Mouse (Mus musculus) urinary bladder, postnatal 36 days (tissue): ENCODE data around the gene Slc19a1.

ENCODE experiments used
- DNase-seq, 2 experiments: peaks; one replicate each; pipeline ENCODE4 v3.0.0; 2022; ENCODE audit warnings: low spot score in 2 of 2, mixed read lengths in 1 of 2

The Slc19a1 gene

DNA sequence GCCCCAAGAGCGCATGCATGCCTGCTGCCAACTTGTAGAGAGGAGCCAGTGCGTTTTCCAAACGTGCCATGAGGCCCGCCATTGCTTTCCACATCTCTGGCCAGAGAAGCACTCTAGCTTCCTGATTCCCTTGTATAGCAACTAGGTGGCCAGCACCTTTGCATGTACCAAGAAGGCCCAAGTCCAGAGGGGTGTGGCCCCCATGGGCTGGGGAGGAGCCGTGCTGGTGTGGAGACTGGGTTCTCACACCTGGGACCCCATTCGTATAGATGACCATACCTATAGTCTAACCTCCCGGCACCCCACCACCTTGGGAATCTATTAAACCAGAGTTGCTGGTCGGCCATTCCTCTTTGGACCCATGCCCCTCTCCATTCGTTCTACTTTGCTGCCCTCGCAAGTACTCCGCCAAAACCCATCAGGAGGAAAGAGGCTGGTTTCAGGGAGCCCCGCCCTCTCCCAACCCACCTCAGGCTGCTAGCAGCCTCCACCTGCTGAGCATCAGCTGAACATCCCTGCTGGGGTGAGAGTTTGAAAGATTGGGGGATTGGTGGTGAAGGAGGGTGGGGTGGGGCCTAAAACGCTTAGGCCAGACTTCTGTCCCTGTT, at the start of gene Slc19a1:
TSS of gene Slc19a1 (plus strand) at position 474 of the 608 bp plus-strand sequence.
- DNase-seq, result no peak

DNA sequence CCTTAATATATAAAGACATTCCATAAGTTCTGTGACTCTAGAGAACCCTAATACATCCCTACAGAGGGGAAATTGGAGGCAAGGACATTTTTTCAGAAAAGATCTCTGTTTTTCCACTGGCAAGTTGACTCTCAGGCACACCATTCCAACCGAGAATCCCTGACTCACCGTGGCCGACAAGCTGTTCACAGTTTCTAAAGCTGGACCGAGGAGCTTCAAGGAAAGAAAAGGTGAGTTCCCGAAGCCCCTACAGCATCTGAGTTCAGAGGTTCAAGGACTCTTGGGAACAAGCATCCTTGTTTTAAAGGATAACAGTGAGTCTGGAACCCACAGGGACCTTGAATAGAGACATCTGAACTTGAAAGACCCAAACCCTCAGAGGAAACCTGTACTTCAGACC, 43.5 kb upstream of the Slc19a1 start:
- no peak for DNase-seq

DNA sequence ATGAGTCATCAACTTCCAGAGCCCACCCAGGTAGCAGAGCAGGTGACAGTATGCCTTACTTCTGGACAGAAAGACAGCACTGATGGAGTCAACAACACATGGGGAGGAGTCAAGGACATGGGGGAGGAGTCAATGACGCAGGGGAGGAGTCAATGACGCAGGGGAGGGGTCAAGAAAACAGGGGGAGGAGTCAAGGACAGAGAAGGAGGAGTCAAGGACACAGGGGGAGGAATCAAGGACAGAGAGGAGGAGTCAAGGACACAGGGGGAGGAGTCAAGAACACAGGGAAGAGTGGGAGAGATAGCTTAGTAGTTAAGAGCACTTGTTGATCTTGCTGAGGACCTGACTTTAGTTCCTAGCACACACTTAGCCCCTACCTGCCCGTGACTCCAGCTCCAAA, 39.6 kb upstream of the Slc19a1 start:
- no peak for DNase-seq

DNA sequence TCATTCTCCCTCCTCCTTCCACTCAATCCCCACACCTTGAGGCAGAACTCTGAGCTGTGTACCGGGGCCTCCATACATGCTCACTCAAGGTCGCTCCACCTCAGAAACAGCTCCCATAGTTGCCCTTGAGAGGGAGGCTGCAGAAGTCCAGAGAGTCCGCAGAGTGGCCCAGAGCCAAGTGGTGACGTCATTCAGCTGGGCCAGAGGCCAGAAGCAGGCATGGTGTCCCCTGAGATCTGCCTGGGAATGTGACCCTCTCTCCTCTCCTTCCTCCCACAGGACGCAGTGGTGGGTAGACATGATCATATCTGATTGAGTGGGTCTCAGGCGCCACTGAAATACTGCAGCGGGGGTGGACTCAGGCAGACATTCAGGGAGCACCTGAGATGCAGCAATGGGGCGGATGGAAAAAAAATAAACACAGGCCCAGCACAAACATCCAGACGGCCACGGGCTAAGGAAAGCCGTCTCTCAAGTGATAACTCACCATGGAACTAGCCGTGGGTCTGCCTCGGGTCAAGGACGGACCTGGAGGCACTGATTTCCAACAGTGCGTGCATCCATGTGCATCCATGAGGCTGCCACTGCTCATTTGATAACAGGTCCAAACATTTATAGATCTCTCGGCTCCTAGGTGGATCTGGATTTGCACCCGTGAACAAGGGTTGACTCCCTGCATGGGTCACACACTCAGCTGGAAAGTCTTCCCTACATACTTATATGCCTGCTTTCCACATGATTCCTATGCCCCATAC, 34.1 kb upstream of the Slc19a1 start:
- DNase-seq, result peak in 1 of 2 experiments; percentile 53

DNA sequence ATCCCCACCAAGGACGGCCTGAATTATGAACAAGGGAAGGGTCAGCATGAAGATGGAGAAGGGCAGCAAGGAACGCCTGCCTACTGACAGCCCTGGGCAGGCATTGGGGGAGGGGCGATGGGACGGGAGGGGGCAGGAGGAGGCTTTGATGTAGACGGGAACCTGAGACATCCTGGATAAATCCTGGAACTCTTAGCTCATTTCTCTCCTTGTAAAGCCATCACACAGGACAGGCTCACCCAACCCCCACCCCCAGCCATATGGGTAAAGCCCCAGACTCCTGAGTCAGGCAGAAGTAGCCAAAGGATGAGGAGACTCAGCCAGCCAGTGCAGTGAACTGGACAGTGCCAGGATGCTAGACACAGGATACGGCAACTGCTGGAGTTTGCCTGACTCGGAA, 27.1 kb upstream of the Slc19a1 start:
- no peak for DNase-seq

DNA sequence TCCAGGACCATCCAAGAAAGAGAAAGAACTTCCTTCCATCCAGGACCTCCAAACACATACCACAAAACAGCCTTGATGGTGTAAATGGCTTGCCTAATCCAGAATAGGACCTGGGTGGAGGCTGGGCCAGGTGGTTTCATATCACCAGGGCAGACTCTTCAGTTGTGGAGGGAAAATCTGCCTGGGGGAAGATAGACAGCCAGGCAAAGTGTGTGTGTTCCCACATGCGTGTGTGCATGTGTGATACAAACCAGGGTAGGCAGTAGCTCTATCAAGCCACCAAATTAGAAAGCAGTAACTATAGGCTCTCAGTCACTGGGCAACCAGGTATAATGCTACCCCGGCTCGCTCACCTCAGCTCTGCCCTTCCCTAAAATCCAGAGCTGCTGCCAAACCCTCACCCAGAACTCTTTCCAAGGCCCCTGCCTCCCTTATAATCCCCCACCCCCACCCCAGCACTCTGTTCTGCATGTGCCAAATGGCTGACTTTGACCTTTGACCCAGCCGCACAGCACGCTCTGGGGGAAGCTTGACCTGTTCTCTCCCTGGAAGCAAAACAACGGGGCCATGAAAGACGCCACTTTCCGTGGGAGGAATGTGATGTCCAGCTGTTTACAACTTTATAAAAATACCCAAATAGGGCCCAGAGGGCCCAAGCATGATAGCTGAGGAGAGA, 24.5 kb upstream of the Slc19a1 start:
- no peak for DNase-seq

DNA sequence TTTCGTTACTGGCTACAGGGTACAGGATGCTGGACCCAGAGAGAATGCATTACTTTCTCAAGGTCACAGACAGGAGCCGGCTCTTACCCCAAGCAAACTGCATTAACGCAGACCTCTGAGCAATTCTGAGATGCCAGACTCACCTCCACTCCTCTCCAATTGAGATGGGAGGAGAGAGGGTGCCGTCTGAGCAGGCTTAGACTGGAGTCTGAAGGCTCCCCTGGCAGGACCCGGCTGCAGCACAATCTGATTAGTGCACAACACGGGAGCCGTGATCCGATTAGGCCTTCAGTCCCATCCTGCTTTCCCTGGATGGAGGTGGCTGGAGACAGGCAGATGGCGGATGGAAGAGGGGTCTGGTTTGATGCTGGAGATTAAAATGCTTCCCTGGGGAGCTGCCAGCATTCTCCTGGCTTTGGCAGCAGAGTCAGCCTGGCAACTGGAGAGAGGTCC, 23.9 kb upstream of the Slc19a1 start:
- DNase-seq, result peak in 1 of 2 experiments; percentile 17

DNA sequence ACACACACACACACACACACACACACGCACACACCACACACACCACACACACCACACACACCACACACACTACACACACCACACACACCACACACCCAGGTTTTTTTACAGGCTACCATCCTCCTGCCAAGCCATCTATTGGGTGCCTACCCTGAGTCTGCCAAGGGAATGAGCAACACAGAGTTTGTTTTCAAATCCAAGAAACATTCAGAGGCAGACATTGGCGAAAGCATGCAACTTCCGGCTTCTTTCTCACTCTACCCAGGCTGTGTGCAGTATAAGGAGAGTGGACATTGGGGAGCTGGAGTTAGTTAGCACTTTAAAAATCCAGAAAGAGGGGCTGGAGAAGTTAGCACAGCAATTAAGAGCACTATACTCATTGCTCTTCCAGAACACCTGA, 23.3 kb upstream of the Slc19a1 start:
- no peak for DNase-seq

DNA sequence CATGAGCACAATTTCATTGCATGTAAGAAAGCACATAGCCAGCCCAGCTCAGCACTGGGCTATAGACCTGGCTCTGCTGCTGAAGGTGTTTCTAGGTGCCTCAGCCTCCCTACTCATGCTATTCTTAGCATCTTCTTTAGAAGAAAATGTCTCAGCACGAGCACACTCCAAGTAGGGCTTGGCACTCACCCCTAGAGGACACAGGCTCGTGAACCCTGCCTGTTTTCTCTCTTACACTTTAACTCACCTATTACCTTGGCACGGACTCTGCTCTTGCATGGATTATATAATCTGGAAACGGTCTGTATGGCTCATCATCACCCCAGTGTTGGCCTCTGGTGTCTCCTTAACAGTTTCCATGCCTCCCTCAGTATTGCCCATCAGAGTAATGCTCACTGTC, 20.4 kb upstream of the Slc19a1 start:
- no peak for DNase-seq

DNA sequence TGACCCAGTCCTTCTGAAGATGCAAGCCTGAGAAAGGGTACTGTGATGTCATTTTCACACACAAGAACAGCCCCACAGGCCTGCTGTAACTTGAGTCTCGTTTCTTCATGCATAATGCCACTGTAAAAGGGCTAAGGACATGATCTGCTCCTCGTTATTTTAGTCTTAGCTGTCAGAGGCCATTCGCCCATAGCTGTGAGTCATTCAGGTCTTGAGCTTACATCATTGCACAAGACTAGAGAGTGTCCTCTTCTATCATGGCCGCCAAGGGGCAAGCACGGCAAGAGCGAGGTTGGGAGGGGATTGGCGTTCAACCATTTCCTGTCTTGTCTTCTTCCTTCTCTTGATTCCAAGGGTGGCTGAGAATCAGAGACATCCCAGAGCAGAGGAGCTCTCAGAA, 16.0 kb upstream of the Slc19a1 start:
- no peak for DNase-seq

DNA sequence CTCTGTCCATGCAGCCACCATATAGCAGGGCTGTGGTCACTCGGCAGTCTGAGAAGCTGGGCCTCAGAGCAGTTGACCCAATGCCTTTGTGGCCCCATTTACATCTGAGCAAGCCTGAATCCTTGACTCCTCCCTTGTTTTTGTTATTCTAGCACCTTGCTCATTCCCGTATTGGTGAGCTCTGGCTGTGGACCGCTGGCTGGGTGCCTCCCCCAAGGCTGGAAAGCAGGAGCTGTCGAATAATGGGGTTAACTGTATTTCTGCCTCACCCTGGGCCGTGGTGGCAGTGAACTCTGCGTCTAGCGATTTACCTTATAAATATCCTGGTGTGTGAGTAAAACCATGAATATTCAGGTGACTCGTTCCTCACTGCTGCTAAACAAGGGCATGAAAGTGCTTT, 15.5 kb upstream of the Slc19a1 start:
- DNase-seq, result no peak

DNA sequence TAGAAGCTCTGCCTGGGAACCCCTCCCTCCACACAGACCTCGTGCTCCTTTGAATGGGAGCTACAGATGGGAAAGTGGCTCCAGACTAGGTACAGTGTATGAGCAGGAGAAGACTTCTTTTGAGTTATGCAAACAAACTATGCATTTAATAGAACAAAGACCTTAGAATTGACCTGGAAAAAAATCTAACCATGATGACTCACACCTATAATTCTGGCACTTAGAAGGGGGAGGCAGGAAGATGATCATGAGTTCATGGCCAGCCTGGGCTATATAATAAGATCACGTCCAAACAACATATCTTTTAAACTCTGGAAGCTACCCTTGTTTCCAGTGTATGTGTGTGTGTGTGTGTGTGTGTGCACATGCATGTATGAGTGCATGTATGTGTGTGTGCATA, 15.0 kb upstream of the Slc19a1 start:
- DNase-seq, result no peak

DNA sequence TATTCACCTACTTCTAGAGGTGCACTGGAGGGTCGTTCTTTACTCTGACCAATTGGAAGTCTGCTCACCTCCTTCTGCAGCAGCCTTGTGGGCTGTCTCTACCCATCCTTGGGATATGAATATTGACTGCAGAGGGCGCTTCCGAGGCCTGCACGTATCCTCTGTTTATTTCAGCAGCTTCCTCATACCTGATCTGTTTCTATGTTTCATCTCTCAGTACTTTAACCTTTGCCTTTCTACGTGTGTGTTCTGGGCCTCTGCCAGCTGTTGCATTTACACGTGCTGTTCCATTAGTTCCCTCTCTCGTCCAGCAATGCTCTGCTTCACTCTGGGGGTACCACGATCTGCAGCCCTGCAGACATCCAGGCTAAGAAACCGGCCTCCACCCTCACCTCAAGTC, 14.4 kb upstream of the Slc19a1 start:
- DNase-seq, result no peak

DNA sequence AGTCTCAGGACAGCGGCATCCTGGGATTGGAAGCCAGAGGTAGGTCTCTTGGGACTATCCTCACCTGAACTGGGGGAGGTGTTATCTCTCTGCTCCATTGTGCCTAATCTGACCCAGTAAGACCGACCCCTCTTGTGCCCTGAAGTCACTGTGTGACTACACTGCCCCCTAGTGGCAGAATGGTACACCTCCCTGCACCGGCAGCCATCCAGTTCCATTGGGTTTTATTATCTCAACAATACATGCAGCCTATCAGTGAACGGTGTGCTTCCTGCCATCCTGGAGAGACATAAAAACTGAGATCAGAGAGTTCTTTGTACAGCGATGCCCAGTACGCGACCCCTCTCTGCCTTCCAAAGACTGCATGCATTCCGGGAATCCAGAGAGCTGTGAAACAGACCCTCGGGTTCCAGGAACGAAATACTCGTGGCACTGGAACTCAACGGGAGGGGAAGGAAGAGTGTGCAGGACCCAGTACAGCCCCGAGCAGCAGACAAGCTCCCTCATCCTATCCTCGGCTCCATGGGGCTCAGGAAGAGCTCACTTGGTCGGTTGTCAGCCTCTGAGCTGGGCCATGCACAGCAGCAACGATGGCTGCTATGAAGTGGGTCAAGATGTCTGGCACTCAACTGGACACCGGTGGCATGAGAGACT, 10.5 kb upstream of the Slc19a1 start:
- DNase-seq, result peak; percentile 64 to 67

DNA sequence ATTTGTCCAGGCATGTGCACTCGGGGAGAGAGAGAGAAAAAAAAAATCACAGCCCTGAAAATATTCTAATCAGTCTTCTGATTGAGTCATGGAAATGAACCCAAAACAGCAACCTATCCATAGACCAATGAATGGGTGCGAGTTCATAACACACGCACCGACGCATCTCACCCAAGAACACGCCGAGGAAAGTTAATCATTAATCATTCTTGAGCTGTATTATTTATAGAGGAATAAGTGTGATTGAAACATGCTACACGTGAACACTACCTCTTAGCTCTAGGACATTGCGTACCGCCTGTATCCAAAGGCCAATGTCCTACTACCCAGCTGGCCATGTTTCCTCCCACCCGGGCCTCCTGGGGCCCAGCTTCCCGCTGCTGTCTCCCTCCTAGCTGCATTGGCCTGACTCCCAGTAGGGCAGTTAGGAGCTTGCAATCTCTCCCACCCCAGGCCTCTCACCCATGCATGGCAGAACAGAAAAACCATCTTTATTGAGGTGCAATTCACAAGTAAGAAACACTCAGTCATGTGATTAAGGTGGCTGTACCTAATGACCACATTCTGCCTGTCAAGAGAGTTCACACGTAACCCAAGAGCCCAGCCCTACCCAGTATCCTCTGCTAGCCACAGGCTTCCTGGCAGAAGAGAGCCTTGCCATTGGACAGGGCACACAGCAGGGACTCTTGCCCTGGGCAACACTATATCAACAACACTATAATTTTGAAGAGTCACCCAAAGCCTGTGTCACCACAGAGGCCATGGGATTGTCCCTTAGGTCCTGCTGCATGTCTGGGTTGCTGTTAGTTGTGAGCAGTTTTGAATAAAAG, 9.5 kb upstream of the Slc19a1 start:
- peak in 1 of 2 experiments; percentile 52 for DNase-seq

DNA sequence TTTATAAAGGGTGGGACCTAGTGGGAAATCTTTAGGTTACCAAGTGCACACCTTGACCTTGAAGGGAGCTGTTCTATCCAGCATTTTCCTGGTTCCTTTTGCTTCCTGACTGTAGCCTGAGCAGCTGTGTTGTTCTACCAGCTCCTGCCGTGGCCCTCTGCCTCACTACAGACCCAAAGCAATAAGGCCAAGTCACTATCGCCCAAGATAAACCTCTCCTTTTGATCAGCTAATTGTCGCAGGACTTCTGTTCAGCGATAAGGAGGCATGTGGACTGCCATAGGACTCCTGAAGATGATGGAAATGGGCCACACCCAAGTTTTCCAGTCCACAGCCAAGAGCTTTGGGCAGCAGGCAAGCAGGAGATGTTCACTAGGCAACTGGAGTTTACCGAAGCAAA, 7.8 kb upstream of the Slc19a1 start:
- DNase-seq, result no peak

DNA sequence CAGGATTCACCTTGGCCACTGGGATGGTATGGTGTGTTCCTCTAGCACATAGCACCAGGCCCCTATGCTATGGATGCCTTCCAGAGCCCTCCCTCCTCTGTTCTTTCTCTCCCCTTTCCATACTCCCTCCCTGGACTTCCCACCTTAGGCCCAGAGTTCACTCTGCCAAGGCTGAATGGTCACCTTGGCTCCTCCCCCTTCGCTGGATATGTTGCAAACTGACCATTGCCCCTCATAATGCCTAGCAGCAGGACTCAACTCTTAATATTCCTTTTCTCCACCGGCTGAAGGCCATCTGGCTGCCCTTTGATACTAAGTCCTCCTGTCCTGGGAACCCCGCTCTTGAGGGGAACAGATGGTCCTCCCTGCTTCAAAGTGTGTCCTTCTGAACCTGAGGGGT, 5.1 kb upstream of the Slc19a1 start:
- DNase-seq, result no peak

DNA sequence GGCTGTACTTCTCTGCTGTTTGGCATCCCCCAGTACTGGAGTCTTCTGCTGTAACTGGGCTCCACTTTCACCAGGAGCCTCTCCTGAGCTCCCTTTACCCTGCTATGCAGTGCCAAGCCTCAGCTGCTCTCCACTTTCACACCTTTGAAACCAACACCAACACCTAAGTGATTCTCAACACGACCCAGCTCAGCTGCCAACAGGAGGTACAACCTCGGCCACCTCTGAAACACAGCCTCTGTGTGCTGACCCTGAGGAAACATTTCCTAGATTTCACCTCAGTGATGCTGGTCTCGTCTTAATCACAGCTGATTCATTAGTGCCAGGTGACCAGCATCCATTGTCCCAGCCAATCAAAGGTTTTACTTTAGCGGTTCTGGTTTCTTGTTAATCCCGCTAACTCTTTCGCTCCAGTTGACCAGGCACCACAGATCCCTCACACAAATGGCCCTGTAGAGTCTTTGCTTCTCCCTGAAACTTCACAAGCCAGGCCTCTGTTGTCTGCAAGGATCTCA, 3.2 kb upstream of the Slc19a1 start:
- DNase-seq, result no peak

DNA sequence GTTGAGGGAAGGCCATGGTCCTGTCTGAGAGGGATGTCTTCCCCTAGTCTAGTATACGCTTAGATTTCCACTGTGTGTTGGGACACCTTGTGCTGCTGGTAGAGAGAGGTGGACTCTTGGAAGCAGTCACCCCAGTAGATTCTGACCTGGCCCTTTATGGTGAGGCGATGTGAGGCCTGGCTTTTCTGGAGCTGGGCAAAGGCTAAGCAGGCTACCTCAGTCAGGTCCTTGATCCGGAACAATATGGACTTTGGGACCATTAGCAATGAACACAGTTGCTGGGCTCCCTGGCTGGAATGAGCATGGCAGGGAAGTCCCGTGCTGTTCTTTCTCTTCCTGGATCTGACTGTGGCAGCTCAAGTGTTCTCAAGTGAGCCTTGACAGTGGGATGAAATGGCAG, 2.3 kb upstream of the Slc19a1 start:
- no peak for DNase-seq

DNA sequence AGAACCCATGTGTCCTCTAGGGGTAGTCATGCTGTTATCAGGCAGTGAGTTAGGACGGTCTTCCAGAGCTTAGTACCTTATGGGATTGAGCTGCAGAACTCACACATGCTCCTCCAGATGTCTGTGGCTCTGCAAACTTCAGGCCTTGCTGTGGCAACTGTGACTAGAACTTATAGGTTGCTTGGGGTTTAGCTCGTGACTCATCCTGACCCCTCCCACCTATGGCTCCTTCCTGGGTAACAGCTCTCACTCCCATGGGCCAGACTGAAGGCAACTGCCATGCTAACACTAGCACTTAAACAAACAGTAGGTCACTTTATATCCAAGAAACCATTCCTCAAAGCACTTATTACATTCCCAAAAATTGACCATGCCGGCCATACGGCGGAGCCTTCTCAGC, 1.4 kb upstream of the Slc19a1 start:
- no peak for DNase-seq

DNA sequence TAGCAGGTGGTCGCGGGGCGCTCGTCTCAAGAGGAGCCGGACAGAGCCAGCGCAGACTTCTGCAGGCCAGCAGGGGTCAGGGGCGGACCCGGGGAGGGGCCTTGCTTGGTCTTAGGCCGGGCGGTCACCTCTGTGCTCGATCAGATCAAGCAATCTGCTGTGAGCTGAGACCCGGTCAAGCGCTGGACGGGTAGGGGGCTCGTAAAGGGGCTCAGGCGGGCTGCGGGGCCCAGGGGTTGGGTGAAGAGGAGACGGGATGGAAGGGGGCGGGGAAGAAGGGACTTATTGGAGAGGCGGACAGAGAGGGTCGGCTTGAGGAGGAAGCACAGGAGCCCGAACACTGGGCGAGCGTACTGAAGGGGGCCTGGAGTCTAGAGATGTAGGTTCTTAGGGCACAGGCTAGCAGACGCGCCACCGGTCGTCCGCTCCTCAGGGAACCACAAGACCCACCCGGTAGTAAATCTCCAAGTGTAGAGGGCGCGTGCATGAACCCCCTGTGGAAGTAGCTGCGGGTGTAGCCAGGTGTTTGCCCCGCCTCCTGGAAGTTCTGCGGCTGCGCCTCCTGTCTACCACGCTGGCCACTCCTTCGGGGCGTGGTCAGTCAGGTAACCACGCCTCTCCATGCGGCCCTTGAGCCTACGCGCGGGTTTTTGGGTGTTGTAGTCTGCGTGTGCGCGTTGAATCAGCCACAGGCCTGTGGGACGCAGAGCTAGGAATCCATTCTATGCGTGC, 716 bp downstream of the Slc19a1 start:
- peak; percentile 94 for DNase-seq
